Mouse (Mus musculus) neural tube, embryonic 15.5 days (tissue): ENCODE measurements around the gene Sox3. TPM values are rescaled to one million over a fixed set of nuclear protein-coding genes. Genes with fewer than 3 reads are reported as not detected.

Source experiments
- ATAC-seq: fragments of 200-750 bp; cut with Nextera tagmentation; 2 replicates; pipeline ENCODE4 v1.8.0; 2017; ENCODE audit warnings: mild to moderate bottlenecking, moderate TSS enrichment, moderate library complexity; ENCODE audit not compliant: low FRiP score
- H3K27ac ChIP-seq: fragments of 300-500 bp; sonication (generic); replicated peaks from 2 replicates; pipeline ENCODE4 v1.5.1; 2015; ENCODE audit warnings: mild to moderate bottlenecking, inconsistent platforms
- H3K27me3 ChIP-seq: fragments of 300-500 bp; sonication (generic); replicated peaks from 2 replicates; pipeline ENCODE4 v1.6.1; 2015; ENCODE audit warnings: inconsistent platforms
- H3K36me3 ChIP-seq: fragments of 300-500 bp; sonication (generic); 2 replicates; pipeline ENCODE4 v1.6.1; 2015; ENCODE audit warnings: inconsistent platforms
- H3K4me1 ChIP-seq: fragments of 300-500 bp; sonication (generic); 2 replicates; pipeline ENCODE4 v1.6.1; 2015; ENCODE audit warnings: inconsistent platforms
- H3K4me2 ChIP-seq: fragments of 300-500 bp; sonication (generic); 2 replicates; pipeline ENCODE4 v1.6.1; 2015; ENCODE audit warnings: inconsistent platforms, mild to moderate bottlenecking, moderate library complexity
- H3K4me3 ChIP-seq: fragments of 300-500 bp; sonication (generic); replicated peaks from 2 replicates; pipeline ENCODE4 v1.5.1; 2015; ENCODE audit warnings: mild to moderate bottlenecking, inconsistent platforms
- H3K9ac ChIP-seq: fragments of 300-500 bp; sonication (generic); replicated peaks from 2 replicates; pipeline ENCODE4 v1.6.1; 2015; ENCODE audit warnings: mild to moderate bottlenecking, inconsistent platforms
- H3K9me3 ChIP-seq: fragments of 300-500 bp; sonication (generic); replicated peaks from 2 replicates; pipeline ENCODE4 v1.6.1; 2016; ENCODE audit warnings: inconsistent platforms
- WGBS: fragments of 180-500 bp; shearing (Covaris S2); methylation state at CpG from one replicate; pipeline ENCODE4 v1.1.7; 2015; ENCODE audit warnings: mixed read lengths; 5-methylcytosine and 5-hydroxymethylcytosine counted together
- polyA plus RNA-seq: library from polyadenylated mRNA; unstranded; fragments of >200 nt; fragmentation: Nextera tagmentation; extraction: Ambion mirVana; gene quantifications from 2 replicates; pipeline ENCODE4 v1.2.1, GENCODE M21; 2015

The Sox3 gene
- 0.36 and 1.0 TPM in 2 replicates for polyA plus RNA-seq

- WGBS, result 22% methylated on average over 82 of the region's 92 CpGs
- H3K27ac ChIP-seq, result peak within 1 kb of the TSS; percentile 28
Observed at GRCm38 (mm10) chrX:60892801-60893681, at the start of gene Sox3. Sox3 (minus strand) TSS chrX:60893430.

DNA sequence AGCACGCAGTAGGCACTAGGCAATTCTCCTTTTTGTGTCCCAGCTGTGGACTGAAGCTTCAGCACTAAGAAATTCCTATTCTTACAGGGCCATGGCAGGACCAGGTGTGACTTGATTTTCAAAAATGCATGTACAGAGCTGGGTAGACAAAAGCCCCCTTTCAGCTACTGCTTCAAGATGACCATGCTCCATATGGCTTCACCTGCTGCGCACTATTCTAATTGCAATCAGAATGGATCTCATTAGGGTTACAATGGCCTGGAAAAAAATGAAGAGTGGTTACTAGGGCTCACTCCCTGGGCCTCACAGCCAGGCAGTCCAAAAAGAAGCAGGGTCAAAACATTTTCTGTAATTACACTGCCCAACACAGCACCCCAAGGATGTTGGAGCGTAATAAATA is 47.0 kb upstream of the Sox3 start:
- Histone ChIP-seq H3K9me3 (no peaks in the 10 kb centered on the region), H3K9ac (no peak overlapping the region), H3K36me3 (no peaks in the 10 kb centered on the region), H3K27ac (no peak overlapping the region), H3K27me3 (no peaks in the 10 kb centered on the region), H3K4me2 (no peak overlapping the region), H3K4me3 (no peak overlapping the region), H3K4me1 (no peaks in the 10 kb centered on the region)
- 78% methylated on average over 3 of the region's 3 CpGs for WGBS
- ATAC-seq, result no peak

More at GRCm38 (mm10) chrX:60892801-60893681, at the start of gene Sox3:
- peak; percentile 51 for ATAC-seq
- Histone ChIP-seq H3K27me3 (peaks cover 21% of the 10 kb centered on the region), H3K4me1 (peaks cover 25% of the 10 kb centered on the region), H3K9ac (peak within 1 kb of the TSS; percentile 50), H3K4me3 (peak within 1 kb of the TSS; percentile 52), H3K36me3 (no peaks in the 10 kb centered on the region), H3K4me2 (peak within 1 kb of the TSS; percentile 72), H3K9me3 (no peaks in the 10 kb centered on the region)

DNA sequence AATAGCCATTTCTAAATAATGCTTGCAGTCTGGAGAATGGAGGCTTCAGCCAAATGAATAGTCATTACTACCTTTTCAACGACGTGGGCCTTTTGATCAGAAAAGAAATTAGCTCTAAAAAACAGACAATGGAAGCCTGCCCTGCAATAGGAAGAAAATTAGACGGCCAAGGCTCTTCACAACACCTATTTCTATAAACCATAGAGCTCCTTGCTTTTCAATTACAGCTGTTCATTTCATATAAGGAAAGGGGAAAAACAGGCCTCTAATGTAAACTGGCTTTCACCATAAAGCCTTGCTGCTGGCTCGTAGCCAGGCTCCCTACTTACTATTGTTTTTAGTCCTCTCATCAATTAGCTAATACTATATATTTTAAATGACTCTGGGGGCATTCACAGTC is 6.3 kb upstream of the Sox3 start:
- no peaks in the 10 kb centered on the region for H3K9me3 ChIP-seq
- WGBS, result 40% methylated on average over 4 of the region's 4 CpGs
- H3K4me3 ChIP-seq, result no peak overlapping the region
- no peaks in the 10 kb centered on the region for H3K36me3 ChIP-seq
- peaks cover 8% of the 10 kb centered on the region; the same call in 1 of the 2 replicates for H3K27me3 ChIP-seq
- no peak overlapping the region for H3K4me2 ChIP-seq
- H3K4me1 ChIP-seq, result peaks cover under 1% of the 10 kb centered on the region; the same call in 1 of the 2 replicates
- no peak for ATAC-seq
- no peak overlapping the region for H3K27ac ChIP-seq
- no peak overlapping the region for H3K9ac ChIP-seq

DNA sequence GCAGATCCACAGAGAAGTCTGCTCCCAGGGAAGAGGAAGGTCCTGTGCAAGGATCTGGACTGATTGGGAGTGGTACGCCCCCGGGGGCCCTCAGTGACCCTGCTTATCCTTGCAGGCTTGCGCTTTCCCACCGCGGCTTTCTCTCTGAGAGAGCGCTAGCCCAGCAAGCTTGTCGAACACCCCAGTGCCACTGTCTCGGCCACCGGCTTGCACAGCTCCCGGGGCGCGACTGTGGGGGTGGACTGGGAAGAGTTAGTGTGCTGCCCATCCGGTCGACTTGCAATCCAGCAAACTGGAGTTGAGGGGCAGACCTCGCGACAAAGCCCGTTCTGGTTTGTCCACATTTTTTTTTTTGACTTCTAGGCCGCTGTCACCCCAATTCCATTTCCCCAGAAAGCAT is 5.4 kb upstream of the Sox3 start:
- Histone ChIP-seq H3K4me3 (no peak overlapping the region), H3K4me2 (peak overlapping the region; percentile 38), H3K4me1 (peaks cover 9% of the 10 kb centered on the region), H3K9me3 (no peaks in the 10 kb centered on the region), H3K27ac (no peak overlapping the region), H3K27me3 (peaks cover 8% of the 10 kb centered on the region; the same call in 1 of the 2 replicates), H3K36me3 (no peaks in the 10 kb centered on the region), H3K9ac (no peak overlapping the region)
- ATAC-seq, result no peak
- 13% methylated on average over 18 of the region's 18 CpGs for WGBS

GRCm38 (mm10) chrX:60896296-60896695 is 3.1 kb upstream of the Sox3 start:
- Histone ChIP-seq H3K9ac (no peak overlapping the region), H3K4me3 (no peak overlapping the region), H3K9me3 (no peaks in the 10 kb centered on the region), H3K4me2 (no peak overlapping the region), H3K36me3 (no peaks in the 10 kb centered on the region), H3K4me1 (peaks cover 21% of the 10 kb centered on the region), H3K27me3 (peaks cover 8% of the 10 kb centered on the region; the same call in 1 of the 2 replicates), H3K27ac (no peak overlapping the region)
- 15% methylated on average over 13 of the region's 13 CpGs for WGBS
- ATAC-seq, result no peak

GRCm38 (mm10) chrX:60895416-60895815 is 2.2 kb upstream of the Sox3 start:
- Histone ChIP-seq H3K4me2 (peak overlapping the region; percentile 72; the same call in 1 of the 2 replicates), H3K9ac (no peak overlapping the region), H3K27ac (no peak overlapping the region), H3K27me3 (peaks cover 8% of the 10 kb centered on the region; the same call in 1 of the 2 replicates), H3K4me3 (no peak overlapping the region), H3K9me3 (no peaks in the 10 kb centered on the region), H3K36me3 (no peaks in the 10 kb centered on the region), H3K4me1 (peaks cover 25% of the 10 kb centered on the region)
- no peak for ATAC-seq
- 20% methylated on average over 11 of the region's 11 CpGs for WGBS

DNA sequence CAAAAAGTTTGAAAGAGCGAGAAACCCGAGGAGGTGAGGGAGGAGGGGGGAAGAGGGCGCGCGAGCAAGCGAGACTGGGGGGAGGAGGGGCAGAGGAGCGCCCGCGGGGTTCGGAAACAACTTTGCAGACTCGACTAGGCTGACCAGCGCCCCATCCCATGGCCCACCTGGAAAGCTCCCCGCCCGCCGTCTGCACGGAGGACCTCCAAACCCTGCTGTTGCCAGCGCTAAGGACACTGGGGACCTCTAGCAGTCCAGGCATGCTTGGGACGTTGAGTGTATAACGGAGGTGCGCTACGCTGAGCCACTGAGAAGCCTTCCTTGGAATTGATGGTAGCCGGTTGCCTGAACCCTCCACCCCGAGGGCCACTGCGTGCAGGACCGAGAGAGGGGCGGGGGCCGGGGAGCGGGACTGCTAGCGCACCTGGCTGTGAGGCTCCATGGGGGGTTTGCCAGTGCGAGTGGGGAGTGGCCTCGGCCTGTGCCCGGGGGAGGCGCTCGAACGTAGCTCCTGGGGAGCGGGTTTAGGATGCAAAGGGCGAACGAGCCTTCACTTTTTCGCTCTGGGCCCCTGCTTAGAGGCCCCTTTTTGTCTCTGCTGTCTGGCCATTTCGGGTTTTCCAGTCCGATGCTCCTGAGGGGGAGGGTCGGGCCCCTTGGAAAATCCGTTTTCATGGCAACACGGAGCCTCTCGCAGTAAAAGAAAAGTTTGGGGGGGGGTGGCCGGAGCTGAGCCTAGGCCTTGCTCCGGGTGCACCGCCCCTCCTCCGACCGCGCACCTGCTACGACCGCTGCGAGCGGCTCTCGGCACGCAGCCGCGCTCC is 702 bp upstream of the Sox3 start:
- H3K27ac ChIP-seq, result peak overlapping the region; percentile 28; the same call in 1 of the 2 replicates

GRCm38 (mm10) chrX:60892098-60892800 is 981 bp downstream of the Sox3 start:
- Histone ChIP-seq H3K4me1 (peaks cover 25% of the 10 kb centered on the region), H3K4me2 (peak overlapping the region; percentile 72), H3K27ac (peak overlapping the region; percentile 23; the same call in 1 of the 2 replicates), H3K27me3 (peaks cover 23% of the 10 kb centered on the region), H3K9me3 (no peaks in the 10 kb centered on the region), H3K36me3 (no peaks in the 10 kb centered on the region), H3K4me3 (peak overlapping the region; percentile 52), H3K9ac (peak overlapping the region; percentile 50)
- WGBS, result 9% methylated on average over 51 of the region's 102 CpGs
- ATAC-seq, result peak; percentile 81

More for the DNA sequence above, 702 bp upstream of the Sox3 start:
- peaks cover 17% of the 10 kb centered on the region for H3K27me3 ChIP-seq
- H3K9me3 ChIP-seq, result no peaks in the 10 kb centered on the region
- H3K4me2 ChIP-seq, result peak overlapping the region; percentile 72
- no peak overlapping the region for H3K9ac ChIP-seq
- H3K36me3 ChIP-seq, result no peaks in the 10 kb centered on the region
- WGBS, result 22% methylated on average over 51 of the region's 59 CpGs
- H3K4me3 ChIP-seq, result peak overlapping the region; percentile 52
- peaks cover 25% of the 10 kb centered on the region for H3K4me1 ChIP-seq
- 0 out of 2 replicates have a peak, but pooled peaks have one; percentile 8 for ATAC-seq

GRCm38 (mm10) chrX:60891329-60892095 is 1.7 kb downstream of the Sox3 start:
- Histone ChIP-seq H3K9ac (peak overlapping the region; percentile 50; the same call in 1 of the 2 replicates), H3K4me2 (peak overlapping the region; percentile 72), H3K4me3 (peak overlapping the region; percentile 52), H3K4me1 (peaks cover 25% of the 10 kb centered on the region), H3K27ac (no peak overlapping the region), H3K27me3 (peaks cover 17% of the 10 kb centered on the region), H3K9me3 (no peaks in the 10 kb centered on the region), H3K36me3 (no peaks in the 10 kb centered on the region)
- 19% methylated on average over 42 of the region's 43 CpGs for WGBS
- peak; percentile 4; the same call in 1 of the 2 replicates for ATAC-seq

DNA sequence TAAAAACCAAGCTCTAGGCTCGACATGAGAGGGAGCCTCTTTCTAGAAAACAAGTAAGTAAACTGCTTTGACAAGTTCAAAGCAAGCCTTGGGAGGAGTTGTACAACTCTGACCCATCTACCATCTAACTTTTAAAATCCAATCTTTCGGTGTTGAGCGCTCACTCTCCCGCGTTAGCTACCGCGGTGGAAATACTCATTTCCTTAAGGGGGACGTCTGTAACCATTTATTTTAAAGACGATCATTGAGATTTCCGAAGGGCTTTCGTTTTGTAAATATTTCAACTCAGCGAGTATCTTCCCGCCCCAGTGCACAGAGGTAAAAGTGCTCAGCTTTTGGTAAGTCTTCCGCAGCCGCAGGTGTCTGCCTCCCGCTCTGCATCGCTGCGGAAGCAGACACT is 2.6 kb downstream of the Sox3 start:
- Histone ChIP-seq H3K4me2 (peak overlapping the region; percentile 72), H3K36me3 (no peaks in the 10 kb centered on the region), H3K27ac (no peak overlapping the region), H3K27me3 (peaks cover 15% of the 10 kb centered on the region; the same call in 1 of the 2 replicates), H3K9me3 (no peaks in the 10 kb centered on the region), H3K9ac (no peak overlapping the region), H3K4me3 (peak overlapping the region; percentile 52), H3K4me1 (peaks cover 25% of the 10 kb centered on the region)
- WGBS, result 17% methylated on average over 18 of the region's 18 CpGs
- ATAC-seq, result no peak
